Mouse (Mus musculus) ES-E14 (cell line): ENCODE measurements around the gene Rara.

ENCODE experiments used
- CHD2 ChIP-seq: IDR thresholded peaks from 2 replicates; pipeline ENCODE4 v1.6.1; 2014; ENCODE audit warnings: mild to moderate bottlenecking, low read depth, low read length, inconsistent platforms
- MAFK ChIP-seq: IDR thresholded peaks from 2 replicates; pipeline ENCODE4 v1.6.1; 2014; ENCODE audit warnings: mild to moderate bottlenecking, low read depth, low read length, inconsistent platforms; ENCODE audit not compliant: insufficient read depth
- ZC3H11A ChIP-seq: IDR thresholded peaks from 2 replicates; pipeline ENCODE4 v1.6.1; 2012; ENCODE audit warnings: low read depth, mild to moderate bottlenecking, inconsistent platforms, low read length, borderline replicate concordance
- ZNF384 ChIP-seq: IDR thresholded peaks from 2 replicates; pipeline ENCODE4 v1.6.1; 2012; ENCODE audit warnings: low read depth, low read length, inconsistent platforms

DNA sequence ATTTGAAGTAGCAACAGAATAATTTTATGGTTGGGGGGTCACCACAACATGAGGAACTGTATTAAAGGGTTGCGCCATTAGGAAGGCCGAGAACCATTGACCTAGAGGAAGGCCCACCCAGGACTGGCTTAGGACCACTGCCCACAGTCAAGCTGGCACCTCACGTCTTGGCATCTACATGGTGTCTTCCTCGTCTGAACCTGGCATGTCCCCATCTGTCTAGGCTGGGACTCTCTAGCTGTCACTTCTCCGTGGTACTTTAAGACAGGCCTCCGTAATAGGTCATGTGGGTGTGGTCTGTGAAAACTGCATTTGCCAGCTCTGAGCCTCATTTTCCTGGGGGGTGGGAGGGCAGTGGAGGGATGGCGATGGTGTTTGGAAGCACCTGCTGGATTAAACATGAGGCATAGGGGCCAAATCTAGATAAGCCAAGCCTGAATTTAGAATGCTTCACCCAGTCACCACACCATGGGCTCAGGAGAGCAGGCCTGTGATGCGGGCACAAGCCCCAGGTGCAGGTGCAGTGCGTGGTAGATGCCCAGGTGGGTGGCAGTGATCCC lies 45.3 kb downstream of the Rara start:
- no peak for TF ChIP-seq ZNF384
- TF ChIP-seq CHD2, result no peak
- TF ChIP-seq MAFK, result no peak
- no peak for TF ChIP-seq ZC3H11A
